Mouse (Mus musculus) gastrocnemius, adult 2 months (tissue): ENCODE results near the gene Thy1. TPM values are rescaled to one million over a fixed set of nuclear protein-coding genes. Genes with fewer than 3 reads are reported as not detected.

ENCODE experiments used
- DNase-seq: peaks from one replicate; pipeline ENCODE4 v3.0.0; 2022
- H3K27ac ChIP-seq: fragments of 200-600 bp; 2 replicates; pipeline ENCODE4 v1.8.1; 2022; ENCODE audit warnings: mild to moderate bottlenecking
- H3K4me3 ChIP-seq: fragments of 200-600 bp; 2 replicates; pipeline ENCODE4 v1.8.1; 2022; ENCODE audit warnings: mild to moderate bottlenecking, moderate library complexity
- CTCF ChIP-seq: fragments of 200-600 bp; IDR thresholded peaks from 2 replicates; pipeline ENCODE4 v1.8.1; 2022; ENCODE audit warnings: antibody characterized with exemption, mild to moderate bottlenecking, moderate library complexity
- intact Hi-C: fragments of 180-260 bp; cut with DNase I; formaldehyde crosslinking; loops from one replicate; pipeline ENCODE4 v1.15.1; 2025
- total RNA-seq, 2 experiments: library from RNA; stranded (reverse); gene quantifications; 2 replicates each; pipeline ENCODE4 v1.2.3; 2021

Thy1 gene
- total RNA-seq, 2 experiments from 2014 or later = 9.3 to 9.8 TPM

DNA sequence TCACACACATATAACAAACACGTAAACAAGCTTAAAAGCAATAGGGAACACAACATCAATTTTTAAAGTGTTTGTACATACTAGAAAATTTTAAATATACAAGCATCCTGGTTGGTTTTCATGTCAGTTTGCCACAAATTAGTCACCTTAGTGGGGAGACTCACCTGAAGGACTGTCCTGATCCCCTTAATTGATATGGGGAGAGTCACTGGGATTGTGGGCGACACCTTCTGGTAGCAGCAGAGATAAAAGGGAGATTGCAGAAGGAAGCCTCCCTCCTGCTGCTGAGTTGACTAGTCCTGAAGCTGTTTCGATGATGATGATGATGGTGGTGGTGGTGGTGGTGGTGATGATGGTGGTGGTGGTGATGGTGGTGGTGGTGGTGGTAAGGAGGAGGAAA, 9.7 kb downstream of the Thy1 start:
- intact Hi-C loops = no loop called here
- TF ChIP-seq CTCF = no peak
- no peak for DNase-seq
- no peak overlapping the region for H3K4me3 ChIP-seq
- no peak overlapping the region for H3K27ac ChIP-seq

- no peak for TF ChIP-seq CTCF
- H3K27ac ChIP-seq = no peak overlapping the region
- intact Hi-C loops = no loop called here
- no peak for DNase-seq
- H3K4me3 ChIP-seq = no peak overlapping the region
Observed at GRCm38 (mm10) chr9:44053936-44054335, 10.8 kb downstream of the Thy1 start.

DNA sequence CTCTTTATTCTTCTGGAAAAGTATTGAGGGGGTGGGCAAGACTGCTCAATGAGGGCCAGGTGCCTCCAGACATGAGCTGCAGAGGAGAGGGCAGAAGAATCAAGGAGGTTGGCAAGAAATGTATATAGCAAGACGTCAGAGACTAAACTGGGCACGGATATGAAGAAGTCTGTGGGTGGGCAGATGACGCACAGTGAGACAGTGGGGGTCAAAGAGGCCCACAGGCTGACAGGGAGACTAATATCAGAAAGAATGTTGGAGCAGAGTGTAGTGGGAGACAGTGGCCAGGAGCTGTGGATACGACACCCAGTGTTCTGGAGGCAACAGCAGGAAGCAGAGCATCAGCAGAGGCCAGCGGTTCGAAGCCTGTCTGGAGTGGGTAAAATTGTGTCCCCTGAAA, 15.4 kb downstream of the Thy1 start:
- no peak for TF ChIP-seq CTCF
- DNase-seq = no peak
- intact Hi-C loops = no loop called here
- Histone ChIP-seq H3K4me3 (no peak overlapping the region), H3K27ac (no peak overlapping the region)

- DNase-seq = no peak
- H3K4me3 ChIP-seq = no peak overlapping the region
- no peak overlapping the region for H3K27ac ChIP-seq
- intact Hi-C loops = no loop called here
- peak; percentile 40 for TF ChIP-seq CTCF
Observed at GRCm38 (mm10) chr9:44065177-44065576, 22.0 kb downstream of the Thy1 start.

- peak; percentile 98; the same call in 1 of the 2 replicates for TF ChIP-seq CTCF
- intact Hi-C loops = loop anchor here (2.0 kb wide), 1 partner anchor 82 kb away; no protein-coding TSS in a partner anchor
- Histone ChIP-seq H3K27ac (peak within 1 kb of the TSS; percentile 97), H3K4me3 (peak within 1 kb of the TSS; percentile 76)
- peak; percentile 99 for DNase-seq
Observed at GRCm38 (mm10) chr9:44066785-44067225, 23.6 kb downstream of the Thy1 start, which contains the start of gene Usp2. Gene Usp2 (plus strand): TSS chr9:44067021.

DNA sequence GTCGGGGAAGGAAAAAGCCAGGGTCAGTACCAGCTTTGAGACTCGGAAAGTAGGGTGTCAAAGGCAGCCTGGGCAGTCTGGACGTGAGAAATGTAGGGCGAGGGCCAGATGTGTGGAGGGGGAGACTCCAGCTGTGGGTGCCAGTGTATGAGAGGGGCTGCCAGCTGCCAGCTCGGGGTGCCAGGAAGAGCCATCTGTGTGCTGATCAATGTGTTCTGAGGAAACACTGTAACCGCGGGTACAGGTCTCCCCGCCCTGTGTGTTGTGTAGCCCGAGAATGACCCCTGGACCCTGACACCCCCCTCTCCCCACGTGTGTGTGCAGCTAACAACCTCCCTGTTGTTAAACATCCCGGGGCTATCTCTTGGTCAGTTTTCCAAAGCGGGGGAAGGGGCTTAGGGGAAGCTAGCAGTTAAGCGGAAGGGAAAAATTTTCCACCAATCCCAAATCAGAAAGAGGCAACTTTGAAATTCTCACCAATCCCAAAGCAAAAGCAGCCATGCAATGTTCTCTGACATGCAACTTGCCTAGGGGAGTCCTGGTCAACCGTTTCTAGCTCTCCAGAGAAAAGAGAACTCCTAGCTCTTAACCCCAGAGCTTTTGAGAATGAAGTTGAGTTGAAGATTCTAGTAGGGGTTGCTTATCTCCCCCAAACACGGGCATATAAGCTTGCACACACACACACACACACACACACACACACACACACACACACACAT, 24.2 kb downstream of the Thy1 start:
- Histone ChIP-seq H3K4me3 (peak overlapping the region; percentile 76), H3K27ac (peak overlapping the region; percentile 97)
- DNase-seq = no peak
- intact Hi-C loops = loop anchor here (2.0 kb wide), 1 partner anchor 83 kb away; no protein-coding TSS in a partner anchor
- no peak for TF ChIP-seq CTCF

DNA sequence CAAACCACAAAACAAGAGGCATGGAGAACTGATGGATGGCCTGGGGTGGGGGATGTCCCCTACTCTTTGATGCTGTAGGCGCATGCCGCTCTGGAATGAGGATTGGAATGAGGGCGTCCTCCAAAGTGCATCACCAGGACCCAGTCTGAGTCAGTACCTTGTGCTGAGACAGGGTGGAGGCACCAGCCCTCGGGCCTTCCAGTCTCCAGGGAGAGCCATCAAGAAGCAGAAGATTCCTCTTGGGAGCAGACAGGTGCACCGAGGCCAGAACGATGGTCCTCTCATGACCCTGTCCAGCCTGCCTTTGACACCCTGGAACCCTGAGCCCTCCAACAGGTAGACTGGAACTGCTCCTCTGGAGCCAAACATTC, 24.8 kb downstream of the Thy1 start:
- intact Hi-C loops = loop anchor here (2.0 kb wide), 1 partner anchor 83 kb away; no protein-coding TSS in a partner anchor

DNA sequence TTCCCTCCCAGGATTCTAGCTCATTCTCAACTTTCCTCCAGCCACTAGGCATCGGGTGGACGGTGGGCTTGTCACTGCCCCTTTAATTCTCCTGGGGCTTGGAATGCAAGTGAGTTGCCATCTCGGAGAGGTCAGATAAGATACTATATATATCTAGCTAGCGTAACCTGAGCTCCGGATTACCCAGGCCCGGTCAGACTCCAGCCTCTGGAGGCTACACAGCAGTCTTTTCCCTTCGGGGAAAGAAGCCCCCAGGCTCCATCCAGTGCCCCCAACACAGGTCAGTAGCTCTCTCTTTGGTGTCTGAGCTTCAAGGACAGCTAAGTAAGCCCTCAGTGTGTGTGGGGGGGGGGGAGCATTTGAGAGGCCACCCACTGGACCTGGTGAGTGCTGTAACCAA, 26.1 kb downstream of the Thy1 start:
- Histone ChIP-seq H3K4me3 (peak overlapping the region; percentile 76), H3K27ac (peak overlapping the region; percentile 97)
- TF ChIP-seq CTCF = no peak
- intact Hi-C loops = no loop called here
- DNase-seq = peak; percentile 75

More for the DNA sequence above, 24.8 kb downstream of the Thy1 start:
- Histone ChIP-seq H3K4me3 (peak overlapping the region; percentile 76), H3K27ac (peak overlapping the region; percentile 97)
- TF ChIP-seq CTCF = no peak
- peak; percentile 53 for DNase-seq

- TF ChIP-seq CTCF = no peak
- intact Hi-C loops = no loop called here
- Histone ChIP-seq H3K27ac (peak overlapping the region; percentile 97), H3K4me3 (peak overlapping the region; percentile 76)
- peak; percentile 65 for DNase-seq
Observed at GRCm38 (mm10) chr9:44070113-44070843, 27.1 kb downstream of the Thy1 start.

- Histone ChIP-seq H3K27ac (peak overlapping the region; percentile 97), H3K4me3 (peak overlapping the region; percentile 76)
- TF ChIP-seq CTCF = no peak
- DNase-seq = peak; percentile 76
- intact Hi-C loops = no loop called here
Observed at GRCm38 (mm10) chr9:44070844-44071231, 27.7 kb downstream of the Thy1 start.

- Histone ChIP-seq H3K4me3 (peak overlapping the region; percentile 76), H3K27ac (peak overlapping the region; percentile 97)
- intact Hi-C loops = loop anchor here (2.0 kb wide), 1 partner anchor 15 kb away; no protein-coding TSS in a partner anchor
- peak; percentile 63 for DNase-seq
- no peak for TF ChIP-seq CTCF
Observed at GRCm38 (mm10) chr9:44071914-44072598, 28.9 kb downstream of the Thy1 start.

DNA sequence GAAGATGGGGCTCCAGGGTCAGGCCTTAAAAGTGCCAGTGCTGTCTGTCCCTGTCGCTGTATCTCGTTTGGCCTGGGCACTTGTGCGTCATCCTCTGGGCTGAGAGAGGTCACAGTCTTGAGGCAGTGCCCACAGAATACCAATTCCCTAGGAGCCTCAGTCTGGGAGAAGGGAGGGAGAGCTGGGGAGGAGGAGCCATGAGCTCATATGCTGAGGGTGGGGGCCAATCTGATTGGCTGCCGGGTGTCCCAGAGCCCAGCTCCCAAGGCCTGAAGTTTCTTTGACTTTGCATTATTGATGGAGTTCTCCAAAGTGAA, 29.4 kb downstream of the Thy1 start:
- H3K27ac ChIP-seq = peak overlapping the region; percentile 97
- peak; percentile 89 for DNase-seq
- TF ChIP-seq CTCF = no peak
- intact Hi-C loops = loop anchor here (2.0 kb wide), 1 partner anchor 14 kb away; no protein-coding TSS in a partner anchor
- H3K4me3 ChIP-seq = peak overlapping the region; percentile 76
